Mouse (Mus musculus) lung, embryonic 16.5 days (tissue): Measurements from ENCODE around the gene Hgd. TPM values are rescaled to one million over a fixed set of nuclear protein-coding genes. Genes with fewer than 3 reads are reported as not detected.

Experiments used
- ATAC-seq: fragments of 200-750 bp; cut with Nextera tagmentation; 2 replicates; pipeline ENCODE4 v1.8.0; 2017; ENCODE audit warnings: low read depth, mild to moderate bottlenecking, moderate library complexity
- H3K27ac ChIP-seq: fragments of 300-500 bp; sonication (generic); 2 replicates; pipeline ENCODE4 v1.5.1; 2014; ENCODE audit warnings: mild to moderate bottlenecking, control low read depth, low read length
- H3K27me3 ChIP-seq: fragments of 300-500 bp; sonication (generic); 2 replicates; pipeline ENCODE4 v1.6.1; 2014; ENCODE audit warnings: low read depth, low read length, mixed read lengths; ENCODE audit not compliant: control insufficient read depth, insufficient read depth
- H3K36me3 ChIP-seq: fragments of 300-500 bp; sonication (generic); 2 replicates; pipeline ENCODE4 v1.6.1; 2014; ENCODE audit warnings: low read length; ENCODE audit not compliant: control insufficient read depth, insufficient read depth
- H3K4me1 ChIP-seq: fragments of 300-500 bp; sonication (generic); replicated peaks from 2 replicates; pipeline ENCODE4 v1.6.1; 2014; ENCODE audit warnings: low read length, mixed read lengths; ENCODE audit not compliant: control insufficient read depth, insufficient read depth
- H3K4me2 ChIP-seq: fragments of 300-500 bp; sonication (generic); 2 replicates; pipeline ENCODE4 v1.6.1; 2014; ENCODE audit warnings: low read depth, low read length, control low read depth
- H3K4me3 ChIP-seq: fragments of 300-500 bp; sonication (generic); 2 replicates; pipeline ENCODE4 v1.5.1; 2014; ENCODE audit warnings: mild to moderate bottlenecking, low read length, control low read depth
- H3K9ac ChIP-seq: fragments of 300-500 bp; sonication (generic); 2 replicates; pipeline ENCODE4 v1.6.1; 2014; ENCODE audit warnings: low read length, control low read depth
- H3K9me3 ChIP-seq: fragments of 300-500 bp; sonication (generic); 2 replicates; pipeline ENCODE4 v1.6.1; 2016; ENCODE audit warnings: low read length; ENCODE audit not compliant: control insufficient read depth
- WGBS: fragments of 180-500 bp; shearing (Covaris S2); extraction: QIAGEN DNeasy Blood & Tissue Kit; methylation state at CpG from one replicate; pipeline ENCODE4 v1.1.7; 2014; 5-methylcytosine and 5-hydroxymethylcytosine counted together
- polyA plus RNA-seq: library from polyadenylated mRNA; unstranded; fragments of >200 nt; fragmentation: Nextera tagmentation; extraction: Ambion mirVana; gene quantifications from 2 replicates; pipeline ENCODE4 v1.2.1, GENCODE M21; 2015

The Hgd gene
- polyA plus RNA-seq, 1 experiment from 2014 or later = 0.46 TPM

- Histone ChIP-seq H3K36me3 (peaks cover 9% of the 10 kb centered on the region), H3K9me3 (no peaks in the 10 kb centered on the region; the same call in 1 of the 2 replicates), H3K9ac (no peak overlapping the region), H3K4me1 (no peaks in the 10 kb centered on the region), H3K4me2 (no peak overlapping the region), H3K4me3 (no peak overlapping the region), H3K27ac (no peak overlapping the region), H3K27me3 (no peaks in the 10 kb centered on the region)
- ATAC-seq = no peak
- WGBS = 96% methylated on average over 5 of the region's 5 CpGs
Observed at GRCm38 (mm10) chr16:37573061-37573460, 6.9 kb upstream of the Hgd start.

- no peaks in the 10 kb centered on the region for H3K4me1 ChIP-seq
- H3K9me3 ChIP-seq = no peaks in the 10 kb centered on the region; the same call in 1 of the 2 replicates
- no peak for ATAC-seq
- no peak overlapping the region for H3K4me2 ChIP-seq
- WGBS = 57% methylated on average over 3 of the region's 3 CpGs
- H3K4me3 ChIP-seq = no peak overlapping the region
- no peak overlapping the region for H3K9ac ChIP-seq
- H3K36me3 ChIP-seq = peaks cover 9% of the 10 kb centered on the region
- no peaks in the 10 kb centered on the region for H3K27me3 ChIP-seq
- no peak overlapping the region for H3K27ac ChIP-seq
Observed at GRCm38 (mm10) chr16:37575325-37575724, 4.6 kb upstream of the Hgd start.

GRCm38 (mm10) chr16:37579591-37579990 lies 362 bp upstream of the Hgd start:
- H3K36me3 ChIP-seq = no peaks in the 10 kb centered on the region
- no peak overlapping the region for H3K4me3 ChIP-seq
- peaks cover 6% of the 10 kb centered on the region; the same call in 1 of the 2 replicates for H3K4me1 ChIP-seq
- ATAC-seq = no peak
- no peak overlapping the region for H3K9ac ChIP-seq
- no peaks in the 10 kb centered on the region for H3K27me3 ChIP-seq
- no peak overlapping the region for H3K4me2 ChIP-seq
- WGBS = 76% methylated on average over 1 of the region's 1 CpGs
- no peaks in the 10 kb centered on the region for H3K9me3 ChIP-seq
- no peak overlapping the region for H3K27ac ChIP-seq

- 75% methylated on average over 4 of the region's 4 CpGs for WGBS
- Histone ChIP-seq H3K9me3 (no peaks in the 10 kb centered on the region), H3K27me3 (no peaks in the 10 kb centered on the region), H3K36me3 (no peaks in the 10 kb centered on the region), H3K4me3 (no peak overlapping the region), H3K9ac (no peak overlapping the region), H3K4me1 (peaks cover 6% of the 10 kb centered on the region; the same call in 1 of the 2 replicates), H3K27ac (no peak overlapping the region), H3K4me2 (no peak overlapping the region)
- ATAC-seq = no peak
Observed at GRCm38 (mm10) chr16:37580651-37581050, 698 bp downstream of the Hgd start.

- no peak overlapping the region for H3K9ac ChIP-seq
- no peak overlapping the region for H3K27ac ChIP-seq
- no peaks in the 10 kb centered on the region for H3K9me3 ChIP-seq
Observed at GRCm38 (mm10) chr16:37581901-37582300, 1.9 kb downstream of the Hgd start.

GRCm38 (mm10) chr16:37583306-37583705 lies 3.4 kb downstream of the Hgd start:
- no peak for ATAC-seq
- Histone ChIP-seq H3K36me3 (no peaks in the 10 kb centered on the region), H3K9ac (no peak overlapping the region), H3K27me3 (no peaks in the 10 kb centered on the region), H3K4me1 (peaks cover 6% of the 10 kb centered on the region; the same call in 1 of the 2 replicates), H3K4me2 (no peak overlapping the region), H3K27ac (no peak overlapping the region), H3K9me3 (no peaks in the 10 kb centered on the region), H3K4me3 (no peak overlapping the region)
- 87% methylated on average over 3 of the region's 3 CpGs for WGBS

More at GRCm38 (mm10) chr16:37581901-37582300, 1.9 kb downstream of the Hgd start:
- no peak for ATAC-seq
- WGBS = 66% methylated on average over 3 of the region's 3 CpGs
- H3K4me3 ChIP-seq = no peak overlapping the region
- no peaks in the 10 kb centered on the region for H3K36me3 ChIP-seq
- H3K4me1 ChIP-seq = peaks cover 6% of the 10 kb centered on the region; the same call in 1 of the 2 replicates
- H3K27me3 ChIP-seq = no peaks in the 10 kb centered on the region
- H3K4me2 ChIP-seq = no peak overlapping the region

GRCm38 (mm10) chr16:37583801-37584200 lies 3.8 kb downstream of the Hgd start:
- Histone ChIP-seq H3K4me3 (peak overlapping the region; percentile 31), H3K4me1 (peaks cover 6% of the 10 kb centered on the region; the same call in 1 of the 2 replicates), H3K9me3 (no peaks in the 10 kb centered on the region), H3K9ac (no peak overlapping the region; the same call in 1 of the 2 replicates), H3K4me2 (peak overlapping the region; percentile 56), H3K27ac (no peak overlapping the region), H3K36me3 (no peaks in the 10 kb centered on the region), H3K27me3 (no peaks in the 10 kb centered on the region)
- 43% methylated on average over 6 of the region's 6 CpGs for WGBS
- no peak for ATAC-seq

- peaks cover 6% of the 10 kb centered on the region; the same call in 1 of the 2 replicates for H3K4me1 ChIP-seq
- 7% methylated on average over 25 of the region's 25 CpGs for WGBS
- peak; percentile 23; the same call in 1 of the 2 replicates for ATAC-seq
- no peaks in the 10 kb centered on the region for H3K27me3 ChIP-seq
- no peak overlapping the region for H3K27ac ChIP-seq
- peak overlapping the region; percentile 31 for H3K4me3 ChIP-seq
- H3K4me2 ChIP-seq = peak overlapping the region; percentile 56
- H3K36me3 ChIP-seq = no peaks in the 10 kb centered on the region
- no peaks in the 10 kb centered on the region for H3K9me3 ChIP-seq
- H3K9ac ChIP-seq = peak overlapping the region; percentile 39
Observed at GRCm38 (mm10) chr16:37584218-37585035, 4.5 kb downstream of the Hgd start.

GRCm38 (mm10) chr16:37585129-37585563 lies 5.2 kb downstream of the Hgd start:
- Histone ChIP-seq H3K4me3 (no peak overlapping the region), H3K9me3 (no peaks in the 10 kb centered on the region), H3K4me2 (no peak overlapping the region; the same call in 1 of the 2 replicates), H3K27me3 (no peaks in the 10 kb centered on the region), H3K36me3 (no peaks in the 10 kb centered on the region), H3K4me1 (peaks cover 6% of the 10 kb centered on the region; the same call in 1 of the 2 replicates), H3K27ac (no peak overlapping the region), H3K9ac (no peak overlapping the region)
- 53% methylated on average over 8 of the region's 8 CpGs for WGBS
- ATAC-seq = no peak
